Mouse (Mus musculus) lung, adult 18-20 months (tissue): ENCODE measurements at regions not wholly inside any gene's neighbourhood (a gene's known extent, or its start where the extent isn't known, plus 50 kb on each side); places are given as distances from the start of the nearest gene placed in this dataset.

ENCODE experiments used
- DNase-seq, 2 experiments: peaks; one replicate each; pipeline ENCODE4 v3.0.0; 2022; ENCODE audit warnings: mixed read lengths in 2 of 2

GRCm38 (mm10) chr1:186224231-186224630 is 107.1 kb upstream of the Lyplal1 start:
- DNase-seq: no peak

- no peak for DNase-seq
These were observed 106.3 kb upstream of the Lyplal1 start for GRCm38 (mm10) chr1:186223417-186223816.

- DNase-seq: no peak
These were observed 101.9 kb upstream of the Lyplal1 start for GRCm38 (mm10) chr1:186218995-186219394.

GRCm38 (mm10) chr1:186217198-186217597 is 100.1 kb upstream of the Lyplal1 start:
- no peak for DNase-seq

- DNase-seq: no peak
These were observed 87.0 kb upstream of the Lyplal1 start for GRCm38 (mm10) chr1:186204151-186204550.

- DNase-seq: no peak
These were observed 85.4 kb upstream of the Lyplal1 start for GRCm38 (mm10) chr1:186202536-186202935.

- no peak for DNase-seq
These were observed 81.3 kb upstream of the Lyplal1 start for GRCm38 (mm10) chr1:186198391-186198790.

GRCm38 (mm10) chr1:186197057-186197456 is 79.9 kb upstream of the Lyplal1 start:
- peak; percentile 9 to 24 for DNase-seq

GRCm38 (mm10) chr1:186189390-186189789 is 72.3 kb upstream of the Lyplal1 start:
- peak; percentile 10 to 13 for DNase-seq

- DNase-seq: no peak
These were observed 70.3 kb upstream of the Lyplal1 start for GRCm38 (mm10) chr1:186187372-186187771.

GRCm38 (mm10) chr1:186183204-186183651 is 66.1 kb upstream of the Lyplal1 start:
- DNase-seq: no peak

GRCm38 (mm10) chr1:186182498-186183203 is 65.5 kb upstream of the Lyplal1 start:
- peak; percentile 52 to 60 for DNase-seq

- DNase-seq: no peak
These were observed 59.9 kb upstream of the Lyplal1 start for GRCm38 (mm10) chr1:186177019-186177418.

- no peak for DNase-seq
These were observed 56.4 kb upstream of the Lyplal1 start for GRCm38 (mm10) chr1:186173472-186174014.

- no peak for DNase-seq
These were observed 54.6 kb upstream of the Lyplal1 start for GRCm38 (mm10) chr1:186171691-186172090.
